Mouse (Mus musculus): ENCODE results near the gene Ephb1.

- no peak for TF ChIP-seq GATA1 (IDR thresholded peaks at IDR 0.05; ENCODE audit: borderline replicate concordance, low read length)
- no peak for TF ChIP-seq FLI1 (IDR thresholded peaks at IDR 0.05; ENCODE audit: low read length)
Measured at GRCm38 (mm10) chr9:102314795-102315194, 39.7 kb downstream of the Ephb1 start.

All from megakaryocyte, embryonic 14.5 days (primary cell).